Mouse (Mus musculus) left cerebral cortex, postnatal 36 days (tissue): ENCODE measurements at regions not wholly inside any gene's neighbourhood (a gene's known extent, or its start where the extent isn't known, plus 50 kb on each side); places are given as distances from the start of the nearest gene placed in this dataset.

Experiments
- DNase-seq, 2 experiments: peaks; one replicate each; pipeline ENCODE4 v3.0.0; 2021 to 2022; ENCODE audit warnings: low spot score in 2 of 2, mixed read lengths in 1 of 2
- intact Hi-C: fragments of 180-260 bp; cut with DNase I; formaldehyde crosslinking; loops from one replicate; pipeline ENCODE4 v1.15.1; 2025

DNA sequence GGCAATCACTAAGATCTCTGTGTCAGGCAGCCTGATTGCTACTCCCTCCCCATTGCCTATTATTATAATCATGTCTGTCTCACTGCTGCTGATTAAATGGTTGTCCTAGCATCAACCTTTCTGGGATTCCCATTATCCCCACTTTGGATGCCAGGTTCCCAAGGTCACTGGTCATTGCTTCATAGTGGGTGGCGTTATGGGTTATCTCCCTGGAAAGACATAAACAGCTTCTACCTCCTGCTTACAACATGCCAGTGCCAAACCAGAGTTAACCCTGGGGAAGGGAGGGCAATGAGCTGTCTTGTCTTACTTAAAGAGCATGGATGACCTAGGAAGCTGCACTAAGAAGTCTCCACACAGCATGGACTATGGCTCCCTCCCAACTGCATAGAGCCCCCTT lies 136.9 kb downstream of the Uaca start:
- intact Hi-C loops = no loop called here
- no peak for DNase-seq

DNA sequence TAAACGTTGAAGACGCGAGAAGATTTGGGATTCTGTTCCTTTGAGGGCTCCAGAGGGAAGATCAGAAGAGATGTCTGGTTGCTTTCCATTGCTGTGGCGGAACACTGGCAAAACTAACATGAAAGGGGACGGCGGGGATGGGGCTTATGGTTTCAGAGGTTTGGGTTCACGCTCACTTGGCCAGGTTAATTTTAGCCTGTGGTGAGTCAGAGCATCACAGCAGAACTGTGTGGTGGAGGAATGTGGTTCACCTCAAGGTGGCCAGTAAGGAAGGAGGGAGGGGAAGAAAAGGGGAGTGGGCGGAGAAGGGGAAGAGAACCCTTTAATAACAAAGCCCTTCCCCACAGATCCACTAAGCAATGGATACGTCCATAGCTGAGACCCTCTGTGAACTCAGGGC lies 142.6 kb downstream of the Uaca start:
- intact Hi-C loops = no loop called here

DNA sequence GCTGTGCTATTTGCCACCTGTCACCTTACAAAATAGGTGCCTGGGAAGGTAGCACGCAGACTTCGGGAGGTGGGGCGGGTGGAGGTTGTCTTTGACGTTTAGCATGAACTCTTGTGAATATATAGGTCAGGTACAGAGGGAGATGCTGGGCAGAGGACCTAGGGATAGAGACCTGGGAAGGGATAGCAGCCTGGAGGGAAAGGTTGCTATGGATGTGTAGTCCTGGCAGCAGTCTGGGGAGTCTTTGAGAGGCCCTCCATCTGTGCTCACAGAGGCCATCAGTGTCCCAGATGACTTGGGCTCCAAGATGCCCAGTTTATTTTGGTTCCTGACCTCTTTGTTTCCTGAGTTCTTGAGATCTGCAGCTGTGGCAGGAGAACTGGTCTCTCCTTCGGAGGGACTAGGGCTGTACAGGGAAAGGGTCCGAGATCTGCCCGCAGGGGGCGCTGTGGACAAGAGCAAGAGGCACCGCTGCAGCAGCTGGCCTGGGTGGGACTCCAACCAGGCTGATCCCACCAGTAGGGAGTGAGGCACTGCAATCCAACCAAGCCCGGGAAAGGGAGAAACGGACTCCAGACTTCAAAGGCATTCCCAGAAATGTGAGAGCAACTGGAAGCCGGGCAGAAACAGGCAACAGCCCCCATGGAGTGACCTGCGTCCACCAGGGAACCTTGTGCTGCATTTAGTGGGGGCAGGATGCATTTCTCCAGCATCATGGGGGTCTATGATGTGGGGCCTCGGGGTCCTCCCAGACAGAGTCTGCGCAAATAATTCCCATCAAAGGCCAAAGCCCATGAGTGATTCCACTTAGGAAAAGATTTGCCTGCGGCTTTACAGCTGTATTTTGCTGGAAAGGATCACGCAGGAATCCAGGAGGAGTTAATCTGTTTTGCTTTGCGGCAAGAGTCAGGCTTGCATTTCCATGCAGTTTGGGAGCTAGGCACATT lies 145.8 kb downstream of the Uaca start:
- intact Hi-C loops = no loop called here

More for the DNA sequence above, 142.6 kb downstream of the Uaca start:
- no peak for DNase-seq

DNA sequence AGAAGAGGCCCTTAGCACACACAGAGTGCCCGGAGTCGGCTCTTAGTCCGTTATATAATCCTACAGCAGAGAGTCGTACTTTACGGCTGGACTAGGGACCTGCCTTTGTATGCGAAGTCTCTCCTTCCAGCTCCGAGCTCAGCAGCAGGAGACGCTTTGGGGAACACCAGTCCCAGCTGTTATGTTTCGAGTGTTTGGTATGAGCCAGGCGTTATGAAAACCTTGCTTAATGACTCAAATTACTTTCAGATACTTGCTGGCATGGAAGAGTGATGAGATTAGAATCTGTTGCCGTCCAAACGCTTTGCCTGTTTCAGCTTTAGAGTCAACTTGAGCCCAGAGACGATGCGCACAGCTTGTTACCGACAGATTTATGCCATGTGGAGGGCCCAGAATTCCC lies 153.0 kb downstream of the Uaca start:
- intact Hi-C loops = no loop called here
- no peak for DNase-seq

More for the DNA sequence above, 145.8 kb downstream of the Uaca start:
- DNase-seq = peak; percentile 38 to 60

DNA sequence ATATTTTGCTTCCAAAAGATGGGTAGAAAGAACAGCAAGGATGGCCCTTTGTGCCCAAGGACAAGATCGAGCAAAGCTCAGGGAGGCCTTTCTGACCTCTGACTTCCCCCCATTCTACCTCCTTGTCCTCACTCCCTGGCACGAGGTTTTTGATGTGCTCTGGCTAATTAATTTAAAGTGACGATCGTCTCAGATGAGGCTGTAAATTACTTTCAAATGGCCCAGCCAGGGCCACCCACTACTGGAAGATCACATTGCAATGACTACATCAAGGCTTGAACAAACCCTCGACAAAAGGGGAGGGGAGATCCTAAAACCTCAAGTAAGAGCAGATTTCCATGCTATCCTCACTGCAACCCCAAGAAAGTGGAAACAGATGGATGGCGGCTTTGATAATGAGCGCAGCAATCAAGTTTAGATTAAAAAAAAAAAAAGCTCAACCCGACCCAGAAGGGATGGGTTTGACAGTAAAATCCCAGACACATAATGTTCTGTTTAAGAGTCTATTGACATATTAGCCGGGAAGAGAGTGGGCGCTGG lies 154.3 kb downstream of the Uaca start:
- intact Hi-C loops = no loop called here
- DNase-seq = no peak

DNA sequence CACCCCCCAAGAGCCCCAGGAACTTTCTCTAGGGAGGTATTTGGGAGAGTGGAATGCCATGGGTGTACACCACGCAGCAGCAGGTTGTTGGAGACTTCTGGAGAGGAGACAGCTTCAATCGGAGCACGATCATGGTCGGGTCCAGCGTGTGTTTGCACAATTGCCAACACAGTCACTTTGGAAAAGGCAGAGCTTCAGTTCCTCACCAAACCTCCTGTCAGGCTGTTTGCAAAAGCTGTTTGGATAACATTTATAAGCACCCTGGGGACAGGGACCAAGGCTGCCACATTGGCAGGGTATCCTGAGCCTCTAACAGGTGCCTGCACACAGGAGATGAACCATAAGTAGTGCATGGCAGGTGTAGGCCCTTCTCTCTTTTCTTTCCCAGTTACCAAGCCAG lies 155.8 kb downstream of the Uaca start:
- intact Hi-C loops = no loop called here
- DNase-seq = no peak

DNA sequence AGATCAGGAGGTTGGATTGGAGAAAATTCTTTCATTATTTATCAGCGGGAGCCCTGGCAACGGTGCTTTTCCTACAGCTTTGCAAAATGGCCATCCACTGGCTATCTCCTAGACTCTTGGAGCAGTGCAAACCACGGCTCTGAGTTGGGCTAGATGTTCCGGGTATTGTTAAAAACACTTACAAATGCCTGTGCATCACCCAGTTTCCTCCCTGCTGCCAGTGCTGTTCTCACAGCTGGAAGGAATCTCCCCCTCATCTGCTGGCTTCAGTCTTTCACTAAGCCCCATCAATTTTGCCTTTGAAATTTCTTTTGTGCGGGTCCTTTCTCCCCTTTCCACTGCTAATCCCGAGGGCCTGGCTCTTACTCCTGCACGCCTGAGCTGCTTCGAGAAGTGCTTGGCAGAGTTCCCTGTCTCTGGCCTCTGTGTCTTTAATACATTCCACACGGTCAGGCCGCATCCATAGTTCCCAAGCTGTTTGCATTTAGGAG lies 156.8 kb downstream of the Uaca start:
- intact Hi-C loops = no loop called here
- DNase-seq = no peak

DNA sequence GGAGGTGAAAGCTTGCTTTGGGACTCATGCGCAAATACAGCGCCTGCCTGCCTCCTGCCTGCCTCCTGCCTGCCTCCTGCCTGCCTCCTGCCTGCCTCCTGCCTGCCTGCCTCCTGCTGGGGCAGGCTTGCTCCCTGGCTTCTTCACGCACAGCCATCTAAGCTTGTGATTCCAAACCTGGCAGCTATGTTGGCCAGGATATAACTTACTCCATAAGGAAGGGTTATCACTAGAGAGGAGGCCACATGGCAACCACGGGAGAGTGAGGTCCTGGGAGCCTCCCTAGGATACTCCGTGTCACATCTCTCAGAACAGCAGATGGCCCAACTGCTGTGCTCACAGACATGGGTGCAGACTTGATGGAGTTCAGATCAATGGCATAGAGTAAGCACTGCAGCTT lies 163.1 kb downstream of the Uaca start:
- DNase-seq = no peak
- intact Hi-C loops = no loop called here

DNA sequence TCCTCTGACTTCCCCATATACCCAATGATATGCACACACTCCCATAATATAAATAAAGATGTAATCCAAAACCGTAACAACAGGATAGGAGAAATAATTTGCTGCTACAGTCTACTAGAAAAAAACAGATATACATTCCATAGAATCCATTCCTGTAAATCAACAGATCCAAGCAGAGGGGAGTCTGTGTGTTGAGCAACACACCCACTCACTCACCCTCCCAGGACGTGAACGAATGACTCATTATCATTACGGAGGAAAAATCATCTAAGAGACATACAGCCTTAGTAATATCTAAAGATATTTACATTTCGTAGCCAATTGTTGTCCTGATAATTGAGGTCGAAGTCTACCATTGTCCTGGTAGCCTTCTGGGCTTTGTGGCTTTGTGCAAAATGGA lies 165.2 kb downstream of the Uaca start:
- intact Hi-C loops = no loop called here
- no peak for DNase-seq

DNA sequence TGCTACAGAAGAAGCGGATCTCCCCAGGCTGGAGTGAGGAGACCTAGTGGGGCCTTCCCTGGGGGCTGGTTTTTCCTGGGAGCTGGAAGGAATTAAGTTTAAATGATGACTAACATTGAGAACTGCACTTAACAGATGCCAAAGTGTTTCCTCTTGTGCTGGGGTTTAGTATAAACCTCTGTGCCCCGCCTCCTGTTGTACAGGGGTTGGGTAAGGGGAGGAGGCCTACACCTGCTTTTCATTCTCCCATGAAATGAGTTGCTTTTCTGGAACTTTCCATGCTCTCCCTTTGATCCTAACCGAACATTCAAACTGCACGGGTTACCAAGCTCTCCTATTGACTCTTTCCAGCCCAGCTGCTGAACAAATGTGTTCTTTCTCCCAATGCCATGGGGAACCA lies 167.7 kb downstream of the Uaca start:
- DNase-seq = no peak
- intact Hi-C loops = no loop called here

DNA sequence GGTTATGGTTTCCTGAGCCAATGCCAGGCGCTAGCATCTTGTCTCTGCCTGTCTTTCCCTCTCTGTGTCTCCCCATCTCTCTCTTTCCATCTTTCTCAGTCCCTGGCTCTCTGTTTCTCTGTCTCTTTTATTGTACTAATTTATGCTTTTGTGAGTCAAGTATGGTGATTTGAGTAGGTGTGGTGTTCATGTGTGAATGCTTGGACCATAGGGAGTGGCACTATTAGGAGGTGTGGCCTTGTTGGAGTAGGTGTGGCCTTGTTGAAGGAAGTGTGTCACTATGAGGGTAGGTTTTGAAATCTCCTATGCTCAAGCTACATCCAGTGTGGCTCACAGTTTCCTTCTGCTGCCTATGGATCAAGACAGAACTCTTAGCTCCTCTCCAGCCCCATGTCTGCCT lies 171.3 kb downstream of the Uaca start:
- DNase-seq = no peak
- intact Hi-C loops = no loop called here

DNA sequence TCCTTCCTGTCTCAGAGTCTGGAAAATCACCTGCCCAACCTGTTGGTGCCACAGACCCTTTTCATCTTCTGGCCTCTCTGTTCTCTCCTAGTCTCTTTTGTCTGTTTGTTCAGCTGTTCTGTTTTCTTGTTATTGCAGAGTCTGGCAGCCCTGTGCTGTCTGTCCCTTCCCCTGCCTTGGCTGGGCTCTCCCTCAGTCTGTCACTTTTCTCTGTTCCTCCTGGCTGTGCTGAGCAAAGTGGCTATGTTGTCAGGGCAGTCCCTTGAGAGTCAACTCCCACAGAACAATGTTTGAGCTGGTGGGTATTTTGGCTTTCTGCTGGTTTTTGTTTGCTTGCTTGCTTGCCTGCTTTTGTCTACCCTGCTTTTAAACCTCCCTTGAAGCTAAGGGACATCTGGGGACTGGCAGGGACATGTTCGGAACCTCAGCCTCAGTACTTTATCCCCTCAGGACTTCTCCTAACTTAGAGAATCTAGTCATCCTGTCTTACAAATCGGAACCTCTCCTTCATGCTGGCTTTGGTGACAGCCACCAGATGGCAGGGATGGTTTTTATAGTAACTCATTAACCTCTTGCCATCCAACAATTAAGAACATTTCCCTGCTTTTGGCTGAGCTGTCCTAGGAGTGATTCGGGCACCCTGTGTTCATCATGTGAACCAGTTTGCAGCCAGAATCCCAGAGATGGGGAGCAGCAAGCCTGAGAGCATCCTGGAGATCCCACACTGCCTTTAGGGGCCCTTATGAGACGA lies 174.1 kb downstream of the Uaca start:
- intact Hi-C loops = no loop called here
- DNase-seq = no peak

DNA sequence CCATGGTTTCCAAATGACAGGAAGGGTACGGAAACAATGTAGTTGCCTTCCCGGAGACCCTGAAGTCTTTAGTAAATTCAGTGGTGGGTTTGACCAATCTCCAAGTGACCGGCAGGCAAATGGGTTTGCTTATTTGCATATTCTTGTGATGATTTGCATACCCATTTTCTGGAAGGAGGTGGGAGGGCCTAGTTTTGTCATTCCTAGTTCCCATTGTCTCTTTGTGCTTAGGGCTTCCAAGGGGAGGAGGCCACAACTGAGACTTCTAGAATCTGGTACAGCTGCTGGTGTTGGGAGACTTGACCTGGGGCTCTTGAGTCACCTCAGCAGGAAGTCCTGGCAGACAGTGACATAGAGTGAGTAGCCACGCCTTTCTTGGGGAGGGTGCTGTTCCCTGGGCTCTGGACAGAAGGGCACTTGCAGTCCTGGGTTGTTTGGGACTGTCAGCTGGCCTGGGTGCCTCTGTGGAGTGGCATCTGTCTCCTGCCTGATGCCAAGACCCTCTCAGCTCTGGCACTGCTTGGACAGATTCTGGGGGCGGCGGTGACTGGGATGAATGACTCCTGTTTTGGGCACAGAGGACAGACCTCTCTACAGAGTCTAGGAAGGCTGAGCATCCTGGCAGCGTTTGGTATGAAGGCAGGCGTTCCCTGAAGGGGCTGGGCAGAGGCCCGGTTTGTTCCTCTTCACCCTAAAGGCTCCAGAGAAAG lies 178.0 kb downstream of the Uaca start:
- intact Hi-C loops = no loop called here
- no peak for DNase-seq

DNA sequence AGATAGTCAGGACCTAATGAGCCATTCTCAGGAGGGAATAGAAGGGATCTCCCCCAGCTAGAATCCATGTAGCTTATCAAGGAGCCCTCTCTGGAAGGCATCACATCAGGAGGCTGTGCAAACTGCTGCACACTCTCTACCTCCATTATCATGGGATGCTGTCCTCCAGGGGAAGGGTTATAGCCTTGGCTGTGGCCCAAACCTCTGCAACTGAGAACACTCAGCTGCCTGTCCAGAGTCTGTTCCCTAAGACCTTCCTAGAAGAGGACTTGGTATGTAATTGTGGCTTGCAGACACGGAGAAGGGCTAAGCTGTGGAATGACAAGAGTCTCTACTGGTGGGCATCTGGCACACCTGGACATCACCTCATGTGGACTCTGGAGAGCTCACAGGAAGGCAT lies 180.2 kb downstream of the Uaca start:
- no peak for DNase-seq
- intact Hi-C loops = no loop called here

DNA sequence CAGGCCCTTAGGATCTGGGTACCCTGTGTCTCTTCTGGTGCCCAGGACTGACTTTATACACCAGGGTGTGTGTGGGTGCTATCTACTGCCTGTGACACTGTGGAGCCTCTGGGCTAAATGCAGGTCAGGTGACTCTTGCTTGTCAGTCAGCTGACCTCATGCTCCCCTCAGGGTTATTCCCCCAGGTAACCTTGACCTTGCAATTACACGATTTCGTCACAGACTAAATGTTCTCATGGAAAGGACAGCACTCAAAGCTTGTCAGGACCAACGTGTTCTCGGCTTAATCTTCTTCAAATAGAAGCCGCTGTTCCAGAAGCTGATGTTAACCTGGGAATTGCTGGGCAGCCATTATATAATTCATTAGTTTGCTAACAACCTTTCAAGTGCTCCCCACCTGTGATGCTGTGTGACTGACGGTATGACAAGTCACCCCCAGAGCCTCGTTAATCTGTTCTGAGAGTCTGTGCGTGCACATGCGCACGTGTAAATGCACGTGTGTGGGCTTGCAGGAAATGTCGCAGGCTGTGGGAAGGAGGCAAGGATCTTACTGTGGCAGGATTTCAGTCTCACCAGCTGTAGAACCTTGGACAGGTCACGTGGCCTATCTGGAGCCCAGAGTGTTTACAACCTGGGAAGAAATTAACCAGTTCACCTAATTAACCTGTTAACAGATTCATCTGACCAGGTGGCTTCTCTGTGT lies 188.2 kb downstream of the Uaca start:
- intact Hi-C loops = no loop called here
- no peak for DNase-seq

DNA sequence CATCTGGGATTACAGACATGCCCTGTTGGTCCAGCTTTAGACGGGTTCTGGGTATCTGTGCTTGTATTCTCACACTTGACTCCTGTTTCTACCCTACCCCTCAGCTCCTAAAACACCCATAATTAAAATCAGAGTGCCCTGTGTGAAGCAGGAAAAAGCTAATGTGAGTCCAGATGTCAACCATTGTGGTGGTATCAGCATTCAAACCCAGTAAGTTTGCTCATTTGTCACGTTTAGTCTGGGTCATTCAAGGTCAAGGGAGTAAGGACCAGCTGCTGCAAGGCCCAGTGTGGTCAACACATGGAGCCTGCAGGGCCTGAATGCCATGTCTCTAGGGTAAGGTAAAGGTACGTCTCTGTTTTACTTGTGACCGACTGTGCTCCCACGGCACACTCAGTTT lies 188.9 kb downstream of the Uaca start:
- no peak for DNase-seq
- intact Hi-C loops = no loop called here

DNA sequence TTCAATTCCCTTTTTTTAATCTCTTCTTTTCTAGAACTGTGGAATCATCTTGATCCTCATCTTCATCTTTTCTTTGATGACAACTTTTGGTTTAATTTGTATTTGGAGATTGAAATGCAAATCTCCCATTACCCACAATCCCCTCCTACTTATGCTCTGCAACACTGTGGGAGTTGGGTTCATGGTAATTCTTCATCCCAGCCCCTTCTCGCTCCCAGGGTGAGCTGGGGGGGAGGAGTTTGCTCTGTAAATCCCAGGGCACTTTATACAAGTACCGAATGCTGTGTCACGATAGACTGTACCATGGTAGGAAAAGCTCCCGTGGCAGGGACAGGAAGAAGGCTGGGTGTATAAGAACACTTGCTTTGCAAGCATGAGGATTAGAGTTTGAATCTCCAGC lies 193.8 kb downstream of the Uaca start:
- intact Hi-C loops = no loop called here
- DNase-seq = no peak

DNA sequence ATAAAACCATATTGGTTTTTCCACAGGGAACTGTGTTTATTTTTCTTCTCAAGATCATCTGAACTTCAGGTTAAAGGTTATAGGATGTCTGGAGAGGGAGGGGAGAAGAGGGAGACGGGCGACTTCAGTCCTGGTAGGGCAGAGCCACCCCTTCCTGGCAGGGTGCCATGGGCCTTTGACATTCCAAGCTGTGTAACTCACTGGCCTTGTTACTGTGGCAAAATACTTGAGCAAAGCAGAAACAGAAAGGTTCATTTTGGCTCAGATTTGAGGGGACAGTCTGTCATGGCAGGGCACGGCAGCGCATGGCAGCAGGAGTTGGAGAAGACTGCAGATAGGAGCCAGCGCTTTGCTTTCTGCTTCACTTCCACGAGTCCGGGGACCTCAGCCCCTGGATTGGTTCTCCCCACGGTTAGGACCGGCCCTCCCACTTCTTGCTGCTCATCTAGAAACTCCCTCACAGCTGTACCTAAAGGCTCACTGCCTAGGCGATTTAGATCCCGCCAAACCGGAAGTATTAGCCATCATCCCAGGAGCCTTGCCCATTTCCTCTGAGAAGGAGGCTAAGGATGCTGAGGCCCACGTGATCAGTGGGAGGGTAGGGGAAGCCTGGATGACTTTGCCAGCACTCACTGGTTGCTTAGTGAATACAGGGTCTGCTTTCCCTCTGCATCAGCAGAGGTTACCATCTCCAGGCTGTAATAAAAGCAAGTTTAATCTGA lies 195.5 kb downstream of the Uaca start:
- no peak for DNase-seq
- intact Hi-C loops = no loop called here

DNA sequence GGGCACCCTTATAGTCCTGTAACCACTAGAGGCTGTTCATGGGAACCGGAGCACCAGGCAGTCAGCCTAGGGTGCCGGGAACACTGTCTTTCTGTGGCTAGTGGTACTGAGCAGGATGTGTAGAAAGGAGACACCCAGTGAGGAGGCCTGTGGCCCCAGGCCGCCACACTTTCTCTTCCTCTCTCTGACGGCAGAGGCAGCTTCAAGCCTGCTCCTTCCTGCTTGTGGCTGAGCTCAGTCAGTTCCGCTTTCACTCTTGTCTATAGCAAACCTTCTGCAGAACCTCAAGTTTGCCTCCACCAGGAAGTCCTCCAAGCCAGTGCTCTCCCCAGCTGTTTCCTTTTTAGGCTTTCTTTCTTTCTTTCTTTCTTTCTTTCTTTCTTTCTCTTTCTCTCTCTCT lies 197.2 kb downstream of the Uaca start:
- DNase-seq = no peak

More for the DNA sequence above, 197.2 kb downstream of the Uaca start:
- intact Hi-C loops = no loop called here
